Mouse (Mus musculus) Patski (cell line): Measurements from ENCODE around the gene Mybphl. TPM values are rescaled to one million over a fixed set of nuclear protein-coding genes. Genes with fewer than 3 reads are reported as not detected.
A peak's percentile ranks its signal among the peaks of the same experiment; 100 is the strongest.

Source experiments
- ATAC-seq: fragments of 100-300 bp; one replicate; pipeline ENCODE4 v1.8.0; 2021
- CTCF ChIA-PET: fragments of 350-600 bp; sonication (Branson Sonifier 250); formaldehyde crosslinking; loops from one replicate; lab custom pipeline; 2022; ENCODE audit warnings: inconsistent platforms; lab: Charles Lee
- POLR2A ChIA-PET: fragments of 350-600 bp; sonication (Branson Sonifier 250); formaldehyde crosslinking; loops from one replicate; lab custom pipeline; 2022; ENCODE audit warnings: antibody characterized with exemption, inconsistent platforms; lab: Charles Lee
- DNase-seq: peaks from one replicate; pipeline ENCODE4 v3.0.0-alpha.2; 2011; ENCODE audit warnings: low read depth, low spot score
- H3K27me3 ChIP-seq: fragments of 371-371 bp; one replicate; pipeline ENCODE4 v1.5.1; 2021
- CTCF ChIP-seq: fragments of 100-300 bp; IDR thresholded peaks from one replicate; pipeline ENCODE4 v1.5.1; 2021
- in situ Hi-C: fragments of 300-500 bp; cut with MboI; formaldehyde crosslinking; loops from 3 replicates; pipeline ENCODE4 v1.11.1; 2018; ENCODE audit warnings: low pct_unique_long_range_greater_than_20kb, mixed read lengths
- polyA plus RNA-seq: library from polyadenylated mRNA; unstranded; gene quantifications from one replicate; pipeline ENCODE4 v1.2.3, GENCODE M21; 2021

Gene Mybphl
- polyA plus RNA-seq, 1 experiment from 2014 or later: not detected

- in situ Hi-C loops: no loop called here
- ATAC-seq: no peak
- DNase-seq: no peak
- no peak for TF ChIP-seq CTCF
- ChIA-PET POLR2A (interaction anchor here (0.8 to 1.4 kb wide), 3 partner anchors 20 to 102 kb away, joined by 3 to 6 read pairs (median 3); no protein-coding TSS in a partner anchor), CTCF (interaction anchor here (1.1 to 3.9 kb wide), 4 partner anchors 10 to 103 kb away, joined by 3 to 39 read pairs (median 6); partner anchors contain the start of gene Mybphl)
- no peaks in the 10 kb centered on the region for H3K27me3 ChIP-seq
Observed at GRCm38 (mm10) chr3:108384425-108384824, 19.7 kb downstream of the Mybphl start.

GRCm38 (mm10) chr3:108386186-108386585 lies 21.5 kb downstream of the Mybphl start:
- no peak for TF ChIP-seq CTCF
- no peaks in the 10 kb centered on the region for H3K27me3 ChIP-seq
- in situ Hi-C loops: loop anchor here (5.0 kb wide), 2 partner anchors 109 to 219 kb away; no protein-coding TSS in a partner anchor
- ChIA-PET POLR2A (no interaction called here), CTCF (interaction anchor here (4.1 to 6.3 kb wide), 3 partner anchors 11 to 105 kb away, joined by 37 to 100 read pairs (median 45); partner anchors contain the start of gene Sort1)
- ATAC-seq (no peak), DNase-seq (no peak)

GRCm38 (mm10) chr3:108389111-108389545 lies 24.4 kb downstream of the Mybphl start:
- ATAC-seq (peak; percentile 70), DNase-seq (peak; percentile 97)
- CTCF ChIA-PET: interaction anchor here (0.6 to 6.3 kb wide), 33 partner anchors 9 to 224 kb away, joined by 3 to 100 read pairs (median 4); partner anchors contain the start of genes Cyb561d1, Mybphl and Sort1
- POLR2A ChIA-PET: interaction anchor here (0.5 to 3.1 kb wide), 4 partner anchors 15 to 107 kb away, joined by 3 to 18 read pairs (median 4); partner anchors contain the start of gene Sort1
- no peak for TF ChIP-seq CTCF
- no peaks in the 10 kb centered on the region for H3K27me3 ChIP-seq
- in situ Hi-C loops: loop anchor here (5.0 kb wide), 2 partner anchors 112 to 222 kb away; no protein-coding TSS in a partner anchor

- in situ Hi-C loops: no loop called here
- POLR2A ChIA-PET: no interaction called here
- no peak for DNase-seq
- no peak for TF ChIP-seq CTCF
- ATAC-seq: no peak
- H3K27me3 ChIP-seq: no peaks in the 10 kb centered on the region
- CTCF ChIA-PET: interaction anchor here (0.7 to 1.4 kb wide), 2 partner anchors 9 to 67 kb away, joined by 3 to 7 read pairs; no protein-coding TSS in a partner anchor
Observed at GRCm38 (mm10) chr3:108392299-108392698, 27.6 kb downstream of the Mybphl start.

GRCm38 (mm10) chr3:108392793-108393192 lies 28.1 kb downstream of the Mybphl start:
- no peak for DNase-seq
- no peaks in the 10 kb centered on the region for H3K27me3 ChIP-seq
- no peak for TF ChIP-seq CTCF
- ChIA-PET POLR2A (interaction anchor here (0.6 kb wide), 1 partner anchor 234 kb away, joined by 4 read pairs; no protein-coding TSS in a partner anchor), CTCF (interaction anchor here (0.7 to 1.4 kb wide), 2 partner anchors 9 to 66 kb away, joined by 3 to 7 read pairs; no protein-coding TSS in a partner anchor)
- in situ Hi-C loops: no loop called here
- no peak for ATAC-seq

GRCm38 (mm10) chr3:108398281-108398680 lies 33.6 kb downstream of the Mybphl start:
- H3K27me3 ChIP-seq: no peaks in the 10 kb centered on the region
- DNase-seq (no peak), ATAC-seq (no peak)
- POLR2A ChIA-PET: no interaction called here
- in situ Hi-C loops: loop anchor here (5.0 kb wide), 1 partner anchor 64 kb away; no protein-coding TSS in a partner anchor
- no peak for TF ChIP-seq CTCF
- CTCF ChIA-PET: interaction anchor here (1.1 to 2.2 kb wide), 2 partner anchors 10 to 164 kb away, joined by 3 to 9 read pairs; partner anchors contain the start of gene Tmem167b

- DNase-seq: no peak
- ATAC-seq: no peak
- ChIA-PET POLR2A (interaction anchor here (1.2 to 5.6 kb wide), 3 partner anchors 13 to 44 kb away, joined by 3 to 27 read pairs (median 25); partner anchors contain the start of gene Sars), CTCF (interaction anchor here (1.0 to 5.7 kb wide), 14 partner anchors 10 to 260 kb away, joined by 3 to 37 read pairs (median 6); partner anchors contain the start of genes Celsr2, Psrc1 and Tmem167b)
- no peak for TF ChIP-seq CTCF
- in situ Hi-C loops: loop anchor here (5.0 kb wide), 1 partner anchor 162 kb away; the partner anchor contains the start of gene Tmem167b
- H3K27me3 ChIP-seq: no peaks in the 10 kb centered on the region
Observed at GRCm38 (mm10) chr3:108400442-108400841, 35.7 kb downstream of the Mybphl start.

GRCm38 (mm10) chr3:108401692-108402527 lies 37.2 kb downstream of the Mybphl start:
- peak; percentile 92 for ATAC-seq
- in situ Hi-C loops: loop anchor here (5.0 kb wide), 1 partner anchor 160 kb away; the partner anchor contains the start of gene Tmem167b
- peak; percentile 98 for DNase-seq
- no peaks in the 10 kb centered on the region for H3K27me3 ChIP-seq
- TF ChIP-seq CTCF: no peak
- ChIA-PET CTCF (interaction anchor here (0.6 to 5.7 kb wide), 29 partner anchors 9 to 259 kb away, joined by 3 to 37 read pairs (median 4); partner anchors contain the start of genes Celsr2, Psrc1, Sars and Taf13), POLR2A (interaction anchor here (0.5 to 5.6 kb wide), 9 partner anchors 9 to 161 kb away, joined by 3 to 27 read pairs (median 4); partner anchors contain the start of gene Sars)

GRCm38 (mm10) chr3:108402528-108402920 lies 37.8 kb downstream of the Mybphl start:
- DNase-seq (no peak), ATAC-seq (peak; percentile 1)
- ChIA-PET CTCF (interaction anchor here (1.2 to 5.7 kb wide), 14 partner anchors 9 to 221 kb away, joined by 3 to 37 read pairs (median 6); partner anchors contain the start of genes Sars and Taf13), POLR2A (interaction anchor here (0.5 to 5.6 kb wide), 6 partner anchors 9 to 161 kb away, joined by 3 to 27 read pairs (median 6); partner anchors contain the start of gene Sars)
- no peak for TF ChIP-seq CTCF
- in situ Hi-C loops: loop anchor here (5.0 kb wide), 1 partner anchor 160 kb away; the partner anchor contains the start of gene Tmem167b
- H3K27me3 ChIP-seq: no peaks in the 10 kb centered on the region
